Mouse (Mus musculus): ENCODE data around the gene Fundc2. TPM values are rescaled to one million over a fixed set of nuclear protein-coding genes. Genes with fewer than 3 reads are reported as not detected.
A peak's percentile ranks its signal among the peaks of the same experiment; 100 is the strongest.

The Fundc2 gene
- 10 to 100 TPM; 38.1 to 53.6 TPM for total RNA-seq (2021)
- long read RNA-seq, transcript Fundc2-201 (5 exons, 2,562 nt), result major isoform, 24 of 26 reads
- long read RNA-seq, partial matches to known transcripts, result 2 of 26 reads
- long read RNA-seq, other reads (novel, unspliced or antisense), result 0 of 26 reads

DNA sequence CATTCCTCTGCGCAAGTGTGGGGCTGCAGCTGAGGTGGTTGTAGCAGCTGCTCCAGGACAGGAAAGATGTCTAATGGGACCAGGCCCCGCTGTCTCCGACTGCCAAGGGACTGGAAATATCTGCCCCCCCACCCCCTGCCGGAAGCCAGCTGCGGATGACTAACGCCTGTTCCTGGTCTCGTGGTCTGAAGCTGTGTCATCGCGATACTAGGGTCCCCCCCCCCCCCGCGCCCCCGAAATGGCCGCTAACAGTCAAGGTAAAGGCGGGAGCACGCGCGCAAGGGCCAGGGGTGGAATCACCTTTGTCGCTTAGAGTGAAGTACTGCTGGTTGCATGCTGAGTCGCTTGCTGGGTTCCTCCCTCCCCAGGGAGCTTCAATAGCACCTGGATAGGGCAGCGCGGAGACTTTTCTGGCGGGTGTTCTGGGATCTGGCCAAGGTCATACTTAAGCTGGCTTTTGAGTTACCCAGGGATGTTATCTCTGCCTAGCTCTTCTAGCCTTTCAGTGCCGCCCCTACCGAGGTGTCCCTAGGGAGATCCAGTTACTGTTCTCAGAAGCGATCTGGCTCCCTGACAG lies at the start of gene Fundc2, which contains the start of gene F8:
Gene Fundc2, plus strand, starts transcription at position 205 of the 577 bp plus-strand sequence.
Gene F8, minus strand, starts transcription at position 421 of the 577 bp plus-strand sequence.
- peak; percentile 5 to 69 for DNase-seq (ENCODE audit: low spot score in 2 of 2)

DNA sequence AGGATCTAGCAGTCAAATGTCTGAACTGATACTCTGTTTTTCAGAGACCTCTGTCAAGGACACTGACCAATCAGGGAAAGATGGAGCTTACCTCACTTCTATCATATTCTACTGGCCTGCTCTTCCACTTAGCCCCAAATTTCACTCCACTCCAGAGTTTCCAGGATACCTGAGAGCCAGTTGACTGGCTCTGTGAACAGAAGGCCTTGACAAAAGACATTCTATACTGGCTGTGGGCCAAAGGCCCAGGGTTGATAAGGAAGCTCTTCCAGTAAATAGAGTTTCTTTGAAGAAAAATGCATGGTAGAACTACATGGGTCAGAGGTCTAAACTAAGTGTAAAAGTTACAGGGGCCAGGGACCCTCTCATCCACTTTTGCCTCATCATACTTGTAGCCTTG lies 12.0 kb upstream of the Fundc2 start:
- no peak for DNase-seq (ENCODE audit: low spot score in 2 of 2)

DNA sequence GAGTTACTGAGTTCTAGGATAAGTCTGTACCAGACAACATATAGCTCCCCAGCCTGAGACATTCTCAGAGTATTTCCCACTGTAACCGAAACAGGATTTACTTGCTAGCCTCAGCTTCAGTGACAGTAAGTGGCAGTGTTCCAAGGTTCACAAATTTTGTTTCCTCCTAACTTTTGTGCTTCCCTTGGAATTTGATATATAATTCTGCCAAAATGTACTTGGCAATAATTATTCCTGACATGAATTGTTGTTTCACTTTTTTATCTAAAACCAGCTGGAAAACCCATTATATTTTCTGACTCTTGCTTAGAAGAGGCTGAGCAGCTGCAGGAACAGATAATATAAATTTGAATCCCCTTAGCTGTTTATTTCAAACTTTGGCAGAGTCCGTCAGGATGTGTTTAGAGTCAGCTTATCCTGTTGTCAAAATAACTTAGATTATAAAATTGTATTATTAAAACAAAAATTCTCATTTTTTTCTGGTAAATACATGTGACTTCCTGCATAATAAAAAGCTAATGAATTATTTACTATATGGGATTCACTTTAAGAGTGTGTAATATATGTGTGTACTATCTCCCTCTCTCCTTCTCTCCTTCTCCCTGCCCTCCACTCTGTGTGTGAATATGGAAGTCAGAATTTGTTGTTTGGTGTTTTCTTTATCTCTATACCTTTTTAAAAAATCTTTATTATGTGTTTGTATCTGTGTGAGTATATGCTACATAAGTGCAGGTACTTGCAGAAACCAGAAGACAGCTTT lies 9.4 kb upstream of the Fundc2 start:
- no peak for DNase-seq (ENCODE audit: low spot score in 2 of 2)

DNA sequence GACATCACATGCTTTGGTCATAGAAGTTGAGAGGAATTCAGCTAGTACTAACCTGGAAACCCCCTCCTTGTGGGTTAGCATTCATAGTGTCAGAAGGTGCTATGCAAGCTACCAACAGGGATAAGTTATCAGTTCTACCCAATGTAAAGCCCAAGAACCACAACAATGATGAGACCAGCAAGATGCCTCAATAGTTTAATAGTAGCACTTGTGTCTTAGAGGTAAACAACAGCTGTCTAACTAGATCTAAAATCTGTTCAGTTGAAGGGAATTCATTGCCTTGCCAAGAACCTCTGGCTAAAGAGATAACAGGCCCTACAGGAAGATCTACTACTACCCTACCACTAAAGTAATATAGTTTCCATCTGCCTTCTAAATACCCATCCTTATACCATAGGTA lies 5.4 kb upstream of the Fundc2 start:
- DNase-seq (ENCODE audit: low spot score in 2 of 2), result no peak

- DNase-seq (ENCODE audit: low spot score in 2 of 2), result no peak
Observed at GRCm38 (mm10) chrX:75381176-75381575, 1.0 kb upstream of the Fundc2 start.

DNA sequence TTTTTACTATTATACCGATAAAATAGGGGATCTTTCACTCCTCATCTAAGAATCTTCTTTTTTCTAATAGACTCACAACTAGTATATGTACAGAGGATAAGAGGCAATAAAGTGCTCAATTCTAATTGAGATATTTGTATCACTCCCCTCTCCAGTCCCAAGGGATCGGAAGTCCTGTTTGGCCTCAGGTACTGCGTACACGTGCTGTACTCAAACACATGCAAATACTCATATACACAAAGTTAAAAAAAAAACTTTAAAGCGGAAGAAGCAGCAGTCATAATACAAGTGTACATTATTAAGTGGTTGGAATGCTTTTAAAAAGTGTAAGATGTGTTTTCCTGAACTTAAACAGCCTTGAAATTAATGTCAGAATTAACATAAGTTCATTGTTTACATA lies 500 bp upstream of the Fundc2 start:
- DNase-seq (ENCODE audit: low spot score in 2 of 2), result no peak

DNA sequence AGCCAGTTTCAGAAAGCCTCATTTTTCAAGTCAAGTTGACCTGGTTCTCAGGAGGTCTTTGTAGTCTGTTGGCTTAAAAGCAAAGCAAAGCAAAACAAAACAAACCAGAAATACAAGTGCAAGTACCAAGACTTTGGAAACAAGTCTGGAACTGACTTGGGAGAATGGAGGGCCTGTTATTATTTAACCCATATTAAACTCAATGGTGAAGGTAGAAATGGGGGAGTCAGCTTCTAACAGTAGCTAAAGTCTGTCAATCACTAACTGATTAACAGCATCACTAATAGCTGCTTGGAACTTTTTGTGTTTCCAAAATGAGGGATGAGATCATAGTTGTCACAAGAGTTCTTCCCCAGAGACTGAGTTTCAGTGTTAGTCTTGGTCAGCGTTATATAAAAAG lies 17.3 kb downstream of the Fundc2 start:
- no peak for DNase-seq (ENCODE audit: low spot score in 2 of 2)

- DNase-seq (ENCODE audit: low spot score in 2 of 2), result no peak
Observed at GRCm38 (mm10) chrX:75402668-75403067, 20.5 kb downstream of the Fundc2 start.

GRCm38 (mm10) chrX:75403350-75403749 lies 21.2 kb downstream of the Fundc2 start:
- DNase-seq (ENCODE audit: low spot score in 2 of 2), result no peak

DNA sequence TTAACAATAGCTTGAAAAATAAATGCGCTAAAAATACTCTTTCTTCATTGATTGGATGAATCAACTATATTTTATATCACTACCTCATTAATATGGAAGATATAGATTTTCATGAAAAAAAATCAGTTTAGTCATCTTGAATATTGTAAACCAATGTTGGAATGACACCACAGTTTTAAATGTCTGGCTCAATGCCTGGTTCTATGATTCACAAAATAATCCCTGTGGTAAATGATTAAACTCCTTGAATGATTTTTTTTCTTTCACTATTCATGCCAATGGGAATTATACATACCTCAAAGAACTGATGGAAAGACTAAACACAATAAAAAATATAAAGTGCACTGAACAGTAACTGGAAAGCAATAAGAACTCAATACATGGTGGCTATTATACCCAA lies 27.5 kb downstream of the Fundc2 start:
- no peak for DNase-seq (ENCODE audit: low spot score in 2 of 2)

GRCm38 (mm10) chrX:75415936-75416785 lies 34.0 kb downstream of the Fundc2 start, which contains the start of the genes Cmc4, Mtcp1 and Brcc3:
TSS of gene Cmc4 (minus strand) at chrX:75416584.
TSS of gene Mtcp1 (minus strand) at chrX:75416588.
TSS of gene Brcc3 (plus strand) at chrX:75416628.
- DNase-seq (ENCODE audit: low spot score in 2 of 2), result peak; percentile 77 to 87

Other genes starting within 250 kb of the Fundc2 start
- gene Smim9, start 218.6 kb upstream of the Fundc2 start, total RNA-seq (2021), result not detected
- gene F8, start 216 bp downstream of the Fundc2 start, total RNA-seq (2021), result 1 to 10 TPM; 2.3 to 2.9 TPM
- gene Cmc4, start 34.2 kb downstream of the Fundc2 start, total RNA-seq (2021), result 10 to 100 TPM; 12.1 to 14.4 TPM
- 1 to 10 TPM; 5.5 to 8.4 TPM for gene Mtcp1, start 34.2 kb downstream of the Fundc2 start, total RNA-seq (2021)
- 10 to 100 TPM; 36.5 to 39.0 TPM for gene Brcc3, start 34.2 kb downstream of the Fundc2 start, total RNA-seq (2021)
- 10 to 100 TPM; 67.5 to 81.5 TPM for gene Vbp1, start 131.9 kb downstream of the Fundc2 start, total RNA-seq (2021)
- 10 to 100 TPM; 40.6 to 40.7 TPM for gene Rab39b, start 195.8 kb downstream of the Fundc2 start, total RNA-seq (2021)

All from layer of hippocampus, adult 18-20 months (tissue).